Mouse (Mus musculus) fibroblast of lung, adult 2 months (primary cell): ENCODE results near the gene Erbb3.
"Not testable (repeated sequence)": the region's sequence is repeated elsewhere in the genome, so short reads cannot be mapped to it uniquely, and the experiment has no call there.

Experiments used
- DNase-seq: peaks from one replicate; pipeline ENCODE4 v3.0.0-alpha.2; 2011; ENCODE audit warnings: low read depth

Erbb3 gene

DNA sequence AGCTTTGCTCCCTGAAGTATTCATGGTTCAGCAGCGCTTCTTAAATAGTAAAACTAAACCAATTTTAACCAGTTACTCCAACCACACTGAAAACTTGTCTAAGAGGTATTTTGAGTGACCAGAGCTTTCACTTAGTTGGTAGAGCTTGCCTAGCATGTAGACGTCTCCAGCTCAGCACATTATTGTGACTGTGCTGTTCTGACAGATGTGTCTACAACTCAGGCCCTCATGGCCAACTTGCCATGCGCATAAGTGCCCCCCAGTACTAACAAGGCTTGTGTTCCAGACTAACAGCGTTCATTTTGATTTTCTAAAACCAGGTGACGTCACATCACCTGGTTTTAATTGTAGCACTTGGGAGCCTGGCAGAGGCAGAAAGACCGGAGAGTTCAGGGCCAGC, 32.5 kb downstream of the Erbb3 start:
- DNase-seq = no peak

DNA sequence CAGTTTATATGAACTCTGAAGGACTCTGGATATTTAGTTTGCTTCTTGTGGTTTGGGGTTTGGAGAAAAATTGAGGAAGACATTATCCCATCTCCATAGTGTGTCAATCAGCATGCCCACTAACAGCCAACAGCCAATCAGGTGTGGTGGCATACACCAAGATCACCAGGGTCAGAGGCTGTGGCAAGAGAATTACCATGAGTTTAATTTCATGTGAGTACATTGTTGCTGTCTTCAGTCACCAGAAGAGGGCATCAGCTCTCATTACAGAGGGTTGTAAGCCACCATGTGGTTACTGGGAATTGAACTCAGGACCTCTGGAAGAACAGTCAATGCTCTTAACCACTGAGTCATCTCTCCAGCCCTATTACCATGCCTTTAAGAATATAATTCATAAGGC, 33.2 kb downstream of the Erbb3 start:
- DNase-seq = no peak

DNA sequence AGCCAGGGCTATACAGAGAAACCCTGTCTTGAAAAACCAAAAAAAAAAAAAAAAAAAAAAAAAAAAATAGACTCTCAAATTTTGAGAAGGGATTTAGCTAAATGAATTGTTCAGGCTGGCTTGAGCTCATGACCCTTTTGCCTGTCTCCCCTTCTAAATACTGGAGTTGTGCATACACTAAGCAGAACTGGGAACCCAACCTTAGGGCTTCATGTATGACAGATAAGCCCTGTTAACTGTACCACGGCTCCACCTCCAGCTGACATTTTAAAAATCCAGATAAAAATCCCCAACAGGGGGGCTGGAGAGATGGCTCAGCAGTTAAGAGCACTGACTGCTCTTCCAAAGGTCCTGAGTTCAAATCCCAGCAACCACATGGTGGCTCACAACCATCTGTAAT, 33.9 kb downstream of the Erbb3 start:
- not testable (repeated sequence) for DNase-seq

DNA sequence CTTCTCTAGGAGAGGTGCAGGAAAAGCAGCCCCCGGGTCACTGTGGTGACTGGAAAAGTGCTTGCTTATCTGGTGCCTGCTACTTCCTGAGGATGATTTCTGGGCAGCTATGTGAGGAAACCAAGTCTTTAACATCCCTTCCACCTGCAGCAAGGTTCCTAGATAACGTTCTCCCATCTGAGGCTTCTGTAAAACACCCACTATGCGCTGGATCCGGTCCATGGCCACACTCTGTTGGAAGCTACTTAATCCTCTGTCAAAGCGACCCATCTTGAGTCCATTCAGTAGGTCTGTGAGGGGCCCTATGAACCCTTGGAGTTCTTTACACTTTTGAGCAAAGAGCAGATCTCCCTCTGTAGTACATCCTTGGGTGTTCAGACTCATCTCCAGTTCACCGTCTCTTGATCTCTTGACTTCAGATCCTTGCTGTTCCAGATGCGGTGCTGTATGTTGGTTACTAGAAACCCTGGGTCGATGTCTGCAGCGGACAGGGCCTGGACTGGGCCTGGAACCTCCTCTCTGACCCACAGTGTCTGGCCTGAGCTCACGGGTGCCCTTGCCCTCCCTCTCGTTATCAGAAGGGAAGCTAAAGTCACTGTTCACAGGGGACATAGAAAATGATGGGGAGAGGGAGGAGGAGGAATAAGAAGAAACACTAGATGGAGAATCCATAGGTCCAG, 39.2 kb downstream of the Erbb3 start:
- DNase-seq = not testable (repeated sequence)

DNA sequence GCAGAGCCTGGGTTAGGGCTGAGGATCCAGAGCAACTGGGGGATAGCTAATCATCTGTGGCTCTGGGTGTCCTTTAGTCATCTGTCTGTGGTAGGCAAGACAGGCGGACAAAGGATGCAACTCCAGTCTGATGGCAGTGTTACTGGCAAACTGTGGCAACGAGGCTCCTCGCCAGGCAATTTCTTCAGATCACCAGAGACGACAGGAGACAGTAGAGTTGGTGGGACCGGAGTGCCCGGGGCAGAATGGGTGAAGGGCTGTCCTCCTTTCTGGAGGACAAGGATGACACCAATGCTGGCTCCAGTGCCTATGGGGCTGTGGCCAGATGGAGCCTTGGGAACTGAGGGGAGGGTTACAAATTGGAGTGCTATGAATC, 39.8 kb downstream of the Erbb3 start:
- not testable (repeated sequence) for DNase-seq

DNA sequence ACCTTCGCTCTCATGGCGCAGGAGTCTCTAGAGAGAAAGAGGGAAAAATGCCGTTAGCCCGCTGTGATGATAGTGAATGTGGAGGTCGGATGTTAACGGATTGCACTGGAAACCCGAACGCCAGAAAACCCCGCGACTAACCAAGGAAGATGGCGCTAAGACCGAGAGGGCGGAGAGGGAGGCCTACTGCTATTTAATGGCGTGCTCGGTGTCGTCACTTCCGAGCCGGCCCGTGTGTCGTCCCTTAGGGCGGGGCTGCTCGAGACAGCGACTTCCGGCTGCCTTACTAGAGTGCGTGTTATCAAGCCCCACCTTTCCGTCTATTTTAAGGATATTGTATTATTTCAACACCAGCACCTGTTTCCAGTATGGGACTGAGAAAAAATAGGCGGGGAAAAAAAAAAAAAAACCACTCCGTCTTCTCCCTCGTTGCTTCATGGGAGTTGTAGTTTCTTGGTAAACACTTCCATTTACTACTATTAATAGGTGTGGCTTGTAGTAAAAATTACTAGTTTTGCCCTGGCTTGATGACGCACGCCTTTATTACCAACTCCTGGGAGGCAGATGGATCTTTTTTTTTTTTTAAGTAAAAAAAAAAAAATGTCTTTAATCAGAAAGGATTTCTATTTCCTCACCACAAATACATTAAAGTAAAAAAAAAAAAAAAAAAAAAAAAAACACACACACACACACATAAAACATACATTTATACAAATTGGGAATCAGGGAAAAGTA, 40.3 kb downstream of the Erbb3 start, which contains the start of gene Rpl41:
Rpl41 (minus strand) TSS at position 359 of the 735 bp plus-strand sequence.
- peak; percentile 95 for DNase-seq

DNA sequence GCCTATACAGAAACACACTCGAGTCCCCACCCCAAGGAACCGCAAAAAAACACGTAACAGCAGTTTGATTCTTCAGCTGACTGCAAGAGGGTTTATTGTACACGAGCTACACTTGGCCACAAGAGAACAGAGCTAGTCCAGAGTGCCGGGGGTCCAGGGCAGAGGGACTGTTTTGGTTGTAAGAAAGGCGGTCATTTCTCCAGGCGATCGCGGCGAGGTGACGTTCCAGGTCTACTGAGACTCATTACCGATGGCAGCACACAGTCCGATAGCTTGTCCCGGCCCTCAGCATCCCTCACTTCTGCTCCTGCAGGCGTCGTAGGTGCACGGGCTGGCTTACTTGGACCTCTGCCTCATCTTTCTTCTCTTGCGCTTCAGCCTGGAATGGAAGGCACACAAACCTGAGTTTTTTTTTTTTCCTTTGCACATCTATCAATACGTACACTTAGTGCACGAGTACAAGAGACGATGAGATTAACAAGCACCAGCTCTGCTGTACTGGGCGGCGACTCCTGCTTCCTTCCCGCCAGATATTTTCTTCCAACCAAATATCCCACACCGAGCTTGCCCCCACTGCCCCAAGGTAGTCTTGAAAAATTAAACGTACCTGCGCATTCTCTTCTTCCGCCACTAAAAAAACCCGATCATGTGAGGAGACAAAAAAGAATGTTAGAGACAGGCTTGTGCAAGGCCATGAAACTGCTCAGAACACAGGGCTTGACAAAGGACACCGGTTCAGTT, 41.2 kb downstream of the Erbb3 start:
- DNase-seq = not testable (repeated sequence)

DNA sequence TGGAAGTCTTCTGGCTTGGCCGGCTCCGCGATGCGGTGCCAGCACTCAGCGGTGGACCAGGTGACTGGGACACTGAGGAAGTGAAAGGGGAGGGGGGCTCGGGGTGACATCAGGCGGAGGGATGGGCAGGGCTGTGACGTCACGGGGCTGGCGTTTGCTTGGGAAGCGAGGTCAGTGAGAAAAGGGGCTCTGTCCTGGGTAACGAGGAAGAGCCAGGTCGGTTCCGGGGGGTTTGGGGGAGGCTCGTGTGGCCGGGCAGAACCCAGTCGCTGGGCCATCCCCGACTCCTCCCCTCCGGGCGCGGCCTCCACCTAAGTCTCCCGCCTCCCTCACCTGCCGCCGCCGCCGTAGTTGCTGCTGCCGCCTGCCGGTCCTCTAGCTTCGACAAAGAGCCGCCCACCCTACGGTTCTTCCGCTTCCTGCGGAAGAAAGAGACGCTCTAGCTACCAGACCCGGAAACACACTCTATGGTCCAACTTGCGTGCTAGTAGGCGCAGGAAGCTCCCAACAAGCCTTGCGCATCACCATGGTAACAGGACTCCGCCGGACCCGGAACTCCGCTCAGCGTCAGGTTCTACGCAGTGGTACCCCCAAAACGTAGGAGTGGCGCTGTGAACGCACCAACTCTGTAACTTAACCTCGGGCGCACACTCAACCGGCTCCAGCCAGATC, 42.0 kb downstream of the Erbb3 start, which contains the start of gene Zc3h10:
Zc3h10 (minus strand) TSS at position 414 of the 672 bp plus-strand sequence.
- DNase-seq = peak; percentile 90

DNA sequence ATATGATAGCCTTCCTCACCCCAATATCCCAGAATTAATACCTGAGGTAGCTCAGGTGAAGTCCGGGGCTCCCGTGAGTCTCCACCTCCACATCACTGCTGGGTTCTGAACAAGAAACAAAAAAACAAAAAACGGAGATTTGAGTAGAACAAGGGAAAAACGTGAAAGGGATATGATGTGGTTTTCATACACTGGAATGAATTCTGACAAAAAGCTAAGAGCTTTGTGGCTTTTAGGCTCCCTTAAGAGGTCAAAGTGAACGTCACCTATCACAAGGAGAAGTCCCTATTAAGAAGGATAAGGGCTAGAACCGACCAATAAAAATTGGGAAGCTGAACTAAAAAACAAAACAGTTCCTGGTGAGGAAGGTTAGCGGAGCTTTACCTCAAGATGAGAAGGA, 42.7 kb downstream of the Erbb3 start:
- no peak for DNase-seq

DNA sequence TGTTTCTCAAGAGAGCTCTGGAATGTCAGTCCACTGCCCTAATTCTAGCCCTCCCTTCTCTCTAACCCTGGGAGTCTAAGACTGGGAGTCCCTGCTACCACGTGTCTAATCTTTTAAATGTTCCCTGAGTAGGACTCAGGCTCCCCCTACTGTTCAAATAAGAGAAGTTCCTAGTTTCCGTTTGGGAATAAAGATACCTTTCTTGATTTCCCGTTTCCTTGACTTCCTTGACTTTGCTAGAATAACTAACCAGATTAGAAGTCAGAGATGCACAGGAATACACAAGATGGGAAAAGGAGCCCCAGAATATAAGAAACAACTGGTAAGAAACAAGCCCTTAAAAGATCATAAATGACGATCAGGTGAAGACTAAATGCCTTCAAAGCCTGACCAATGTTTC, 43.1 kb downstream of the Erbb3 start:
- no peak for DNase-seq

DNA sequence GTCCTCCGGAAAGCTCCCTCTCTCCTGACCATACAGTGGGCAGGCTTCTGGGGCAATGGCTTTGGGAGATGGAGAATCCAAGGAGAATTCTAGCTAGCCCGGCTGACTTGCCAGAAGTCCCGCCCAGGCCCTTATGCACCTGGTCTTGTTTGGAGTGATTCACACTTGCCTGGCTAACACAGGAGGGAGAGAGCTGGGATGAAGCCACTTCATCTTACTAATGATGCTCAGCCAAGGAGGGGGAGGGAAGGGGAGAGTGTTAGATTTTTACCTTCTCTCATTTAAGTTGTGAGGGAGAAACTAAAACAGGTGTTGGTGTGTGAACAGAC, 43.9 kb downstream of the Erbb3 start:
- no peak for DNase-seq

DNA sequence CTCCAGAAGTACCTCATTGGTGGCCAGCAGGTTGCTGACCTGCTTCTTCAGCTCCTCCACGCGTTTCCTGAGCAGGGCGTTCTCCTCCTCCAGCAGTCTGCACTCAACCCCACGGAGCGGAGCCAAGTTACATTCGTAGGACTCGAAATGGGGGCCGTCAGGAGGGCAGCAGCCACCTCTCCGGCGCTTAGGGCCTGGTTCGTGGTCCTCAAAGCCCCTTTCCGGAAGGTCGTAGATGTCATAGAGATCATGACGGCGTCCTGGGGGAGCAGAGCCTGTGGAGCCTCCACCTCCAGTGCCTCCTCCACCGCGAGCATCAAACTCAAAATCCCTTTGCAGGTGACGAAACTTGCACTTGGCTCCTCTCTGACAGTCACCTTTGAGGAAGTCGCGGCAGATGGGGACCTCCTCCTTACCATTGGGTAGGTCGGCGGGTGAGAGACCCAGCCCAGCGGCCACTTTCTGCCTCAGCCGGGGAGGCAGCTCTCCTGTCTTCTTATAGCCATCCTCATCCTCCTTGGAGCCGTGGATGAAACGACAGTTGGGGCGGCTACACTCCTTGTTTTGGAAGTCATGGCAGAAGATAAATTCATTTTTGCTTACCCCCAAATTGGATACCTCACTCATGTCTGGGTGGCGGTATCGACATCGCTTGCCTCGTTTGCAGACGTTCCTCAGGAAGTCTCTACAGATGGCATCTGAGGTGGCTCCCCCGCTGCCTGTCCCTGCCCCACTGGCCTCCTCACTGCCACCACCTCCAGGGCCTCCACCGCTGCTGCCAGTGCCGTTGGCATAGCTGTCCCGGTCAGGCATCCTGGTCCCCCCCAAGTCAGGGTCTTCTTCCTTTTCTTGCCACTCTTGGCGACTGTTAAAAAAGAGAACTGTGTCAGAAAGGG, 44.5 kb downstream of the Erbb3 start:
- no peak for DNase-seq

DNA sequence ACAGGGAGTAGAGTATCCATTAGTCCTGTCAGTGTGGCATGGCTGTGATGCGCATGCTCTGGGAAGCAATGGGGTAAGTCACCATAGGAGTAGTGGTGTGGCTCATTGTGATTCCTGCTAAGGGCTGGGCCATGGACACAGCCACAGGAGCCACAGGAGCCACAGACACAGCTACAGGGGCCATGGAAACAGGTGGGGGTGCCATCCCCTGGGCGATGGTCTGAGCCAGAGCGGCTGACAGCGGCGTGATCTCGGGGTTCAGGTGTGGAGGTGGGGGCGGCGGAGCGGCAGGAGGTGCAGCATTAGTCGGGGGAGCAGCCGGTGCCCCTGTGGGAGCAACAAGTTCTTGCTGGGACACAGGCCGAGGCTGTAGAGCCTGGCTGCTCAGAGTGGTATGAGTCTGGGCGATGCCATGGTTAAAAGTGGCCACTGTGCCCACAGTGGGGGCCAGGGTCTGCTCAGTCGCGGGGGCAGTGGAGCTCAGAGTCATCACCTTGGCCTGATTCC, 45.2 kb downstream of the Erbb3 start:
- no peak for DNase-seq

DNA sequence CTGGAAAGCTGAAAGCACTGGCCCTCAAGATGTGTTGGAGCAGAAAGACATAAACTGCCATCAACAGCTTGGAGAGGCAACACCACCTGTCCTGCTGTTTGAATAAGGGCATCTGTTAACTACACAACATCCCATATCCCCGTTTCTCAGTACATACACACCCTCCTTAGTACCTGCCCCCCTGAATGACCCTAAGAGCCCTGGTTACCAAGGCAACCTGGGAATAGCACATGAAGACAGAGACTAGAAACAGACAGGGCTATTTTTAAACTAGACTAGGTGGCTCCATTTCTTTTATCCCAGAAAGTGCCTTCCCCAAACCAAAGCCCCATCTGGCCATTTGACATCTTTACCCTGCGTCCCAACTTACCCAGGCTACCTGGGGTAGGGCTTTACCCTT, 46.4 kb downstream of the Erbb3 start:
- no peak for DNase-seq

DNA sequence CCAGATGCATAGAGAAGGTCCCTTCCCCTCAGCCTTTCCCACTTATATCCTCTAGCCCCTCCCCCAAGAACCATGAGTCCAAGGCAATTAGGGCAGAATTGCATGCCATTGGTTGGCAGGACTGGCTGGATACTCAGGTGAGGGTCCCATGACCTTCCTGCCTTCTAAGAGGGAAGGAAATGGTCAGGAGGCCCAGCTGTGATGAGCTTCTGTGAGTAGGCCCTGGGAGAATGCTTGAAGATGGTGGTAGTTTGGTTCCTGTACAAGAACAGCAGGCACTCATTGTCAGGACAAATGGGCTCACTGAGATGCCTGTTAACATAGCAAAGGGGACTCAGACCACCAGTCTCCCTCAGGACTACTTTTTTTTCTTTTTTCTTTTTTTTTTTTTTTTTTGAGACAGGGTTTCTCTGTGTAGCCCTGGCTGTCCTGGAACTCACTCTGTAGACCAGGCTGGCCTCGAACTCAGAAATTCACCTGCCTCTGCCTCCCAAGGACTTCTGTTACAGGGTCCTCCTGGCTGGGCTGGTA, 51.0 kb downstream of the Erbb3 start:
- DNase-seq = no peak

DNA sequence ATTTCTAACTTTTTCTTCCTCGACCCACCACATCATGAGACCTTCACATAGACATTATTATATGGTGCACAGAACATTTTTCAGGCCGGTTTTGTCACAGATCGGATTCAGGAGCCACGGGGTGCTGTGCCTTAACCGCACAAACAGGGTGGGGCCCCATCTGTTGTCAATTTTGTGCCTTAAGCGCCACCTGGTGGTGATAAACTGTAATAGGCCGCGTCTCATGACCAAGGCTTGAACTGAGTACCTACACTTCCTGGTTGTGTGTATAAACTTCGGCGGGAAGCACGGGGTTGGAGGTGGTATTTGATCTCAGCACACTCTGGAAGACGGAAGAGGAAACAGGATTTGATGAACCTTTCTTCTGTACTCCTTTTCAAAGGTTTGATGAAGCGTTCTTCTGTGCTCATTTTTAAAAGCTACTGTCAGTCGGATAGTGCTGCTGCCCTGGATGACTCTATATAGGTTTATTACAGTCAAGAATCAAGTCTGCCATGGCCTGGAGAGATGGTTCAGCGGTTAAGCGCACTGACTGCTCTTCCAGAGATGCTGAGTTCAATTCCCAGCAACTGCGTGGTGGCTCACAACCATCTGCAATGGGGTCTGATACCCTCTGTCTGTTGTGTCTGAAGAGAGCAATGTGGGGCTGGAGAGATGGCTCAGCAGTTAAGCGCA, 53.0 kb downstream of the Erbb3 start:
- peak; percentile 82 for DNase-seq

DNA sequence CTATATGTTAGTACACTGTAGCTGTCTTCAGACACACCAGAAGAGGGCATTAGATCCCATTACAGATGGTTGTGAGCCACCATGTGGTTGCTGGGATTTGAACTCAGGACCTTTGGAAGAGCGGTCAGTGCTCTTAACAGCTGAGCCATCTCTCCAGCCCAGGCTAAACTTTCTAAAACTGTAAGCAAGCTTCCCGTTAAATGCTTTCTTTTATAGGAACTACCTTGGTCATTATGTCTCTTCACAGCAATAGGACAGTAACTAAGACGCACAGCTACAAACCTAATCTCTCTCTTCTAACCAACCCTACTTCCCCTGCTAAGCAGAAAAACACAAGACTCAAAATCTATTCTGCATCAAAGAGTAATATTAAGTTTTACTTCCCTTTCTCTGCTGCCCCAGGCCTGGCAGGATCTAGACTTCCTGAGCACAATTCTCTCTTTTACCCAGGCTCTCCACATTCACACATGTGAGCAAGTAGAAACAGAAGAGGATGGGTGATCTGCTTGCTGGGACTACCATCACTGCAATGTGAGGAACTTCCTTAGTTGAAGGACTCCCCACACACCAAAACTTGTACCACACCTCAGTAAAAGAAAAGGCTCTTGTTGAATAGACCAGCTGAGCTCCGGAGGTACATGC, 53.7 kb downstream of the Erbb3 start:
- no peak for DNase-seq

DNA sequence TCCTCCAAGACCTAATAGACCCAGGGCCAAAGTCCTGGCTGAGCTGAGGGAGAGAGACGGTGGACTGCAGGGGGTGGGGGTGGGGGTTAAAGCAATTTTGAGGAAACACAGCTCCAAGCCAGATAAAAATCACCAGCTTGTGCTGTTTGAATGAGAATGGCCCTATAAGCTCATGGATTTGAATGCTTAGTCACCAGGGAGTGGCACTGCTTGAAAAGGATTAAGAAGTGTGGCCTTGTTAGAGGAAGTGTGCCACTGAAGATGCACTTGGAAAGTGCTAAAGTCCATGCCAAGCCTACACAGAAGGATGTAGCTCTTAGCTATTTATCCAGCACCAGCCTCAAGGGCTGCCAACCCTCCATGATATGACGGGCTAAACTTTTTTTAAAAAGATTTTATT, 54.2 kb downstream of the Erbb3 start:
- DNase-seq = no peak

DNA sequence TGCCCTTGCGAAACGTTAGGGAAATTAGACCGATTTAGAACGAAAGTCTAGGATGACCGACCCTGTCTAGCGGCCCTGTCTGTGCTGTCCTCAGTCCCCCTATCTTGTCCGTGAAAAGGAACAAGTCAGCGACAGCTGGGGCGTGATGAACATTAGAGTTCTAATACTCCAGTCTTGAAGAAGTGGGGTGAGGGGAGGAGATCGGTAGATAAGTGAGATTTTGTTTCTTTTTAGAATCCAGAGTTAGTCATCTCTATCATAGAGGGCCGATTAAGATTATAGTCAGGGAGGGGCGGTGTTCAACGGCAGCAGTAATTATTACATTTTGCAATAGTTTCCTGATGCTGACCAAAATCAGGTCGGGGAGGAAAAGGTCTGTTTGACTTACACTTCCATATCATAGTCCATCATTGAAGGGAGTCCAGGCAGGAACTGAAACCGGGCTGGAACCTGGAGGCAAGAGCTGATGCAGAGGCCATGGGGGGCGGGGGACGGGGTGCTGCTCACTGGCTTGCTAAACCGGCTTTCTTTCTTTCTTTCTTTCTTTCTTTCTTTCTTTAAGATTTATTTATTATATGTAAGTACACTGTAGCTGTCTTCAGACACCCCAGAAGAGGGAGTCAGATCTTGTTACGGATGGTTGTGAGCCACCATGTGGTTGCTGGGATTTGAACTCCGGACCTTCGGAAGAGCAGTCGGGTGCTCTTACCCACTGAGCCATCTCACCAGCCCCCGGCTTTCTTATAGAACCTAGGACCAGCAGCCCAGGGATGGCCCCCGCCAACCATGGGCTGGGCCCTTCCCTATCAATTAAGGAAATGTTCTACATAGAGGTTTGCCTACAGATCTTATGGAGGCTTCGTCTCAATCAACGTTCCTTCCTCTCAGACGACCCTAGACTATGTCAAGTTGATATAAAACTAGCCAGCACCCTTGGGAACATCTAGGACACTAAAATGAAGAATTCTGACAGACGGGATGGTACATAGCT, 62.8 kb downstream of the Erbb3 start:
- no peak for DNase-seq
